Mouse (Mus musculus) liver, adult 10 weeks (tissue): ENCODE measurements around the gene Fgf18. TPM values are rescaled to one million over a fixed set of nuclear protein-coding genes. Genes with fewer than 3 reads are reported as not detected.

Experiments
- polyA plus RNA-seq: library from polyadenylated mRNA; stranded (reverse); fragments of 350-450 nt; fragmentation: Illumina TruSeq; extraction: RNeasy Lipid Tissue Mini Kit (QIAGEN cat#74804); gene quantifications from one replicate; pipeline ENCODE4 v1.2.3, GENCODE M21; 2014; ENCODE audit warnings: low read depth, low replicate concordance

Fgf18 gene
- polyA plus RNA-seq, result not detected

GRCm38 (mm10) chr11:33147171-33147571 lies at the start of gene Fgf18:
Gene Fgf18, minus strand, starts transcription at chr11:33147400.

GRCm38 (mm10) chr11:33162998-33163506 lies 15.9 kb upstream of the Fgf18 start, which contains the start of gene Npm1:
Gene Npm1, minus strand, starts transcription at chr11:33163206.

Other genes starting within 250 kb of the Fgf18 start
- gene Npm1, start 15.8 kb upstream of the Fgf18 start, polyA plus RNA-seq, result 498 TPM
- gene Tlx3, start 56.2 kb upstream of the Fgf18 start, polyA plus RNA-seq, result not detected
- not detected for gene Gm12117, start 129.3 kb upstream of the Fgf18 start, polyA plus RNA-seq